28 mouse cellular contexts compared by ENCODE assay signal in genomic region chr2:102886306-102886935, GRCm38 (mm10). TPM values are rescaled to one million over a fixed set of nuclear protein-coding genes. Genes with fewer than 3 reads are reported as not detected.
A peak's percentile ranks its signal among the peaks of the same experiment; 100 is the strongest.
DNase-seq lines count a peak whose midpoint lies in the region; ATAC-seq and TF ChIP-seq lines count a peak whose summit lies in the region.
"Had no signal": no experiment of that assay in that cellular context is flagged by ENCODE, and none has a peak within 500 bp of the region (broad histone marks: within the 10 kb centered on the region; RNA-seq: fewer than 3 reads in every experiment).

No protein-coding gene starts in this region.

- peak; percentile 55 for TF ChIP-seq EP300 in liver, postnatal 0 days (IDR thresholded peaks at IDR 0.05; ENCODE audit: low read depth)
- no peak for TF ChIP-seq EP300 in heart, adult 2 months (IDR thresholded peaks at IDR 0.05; ENCODE audit: insufficient read depth, low read depth, low read length)

- H3K9ac ChIP-seq in liver, postnatal 0 days (replicated peaks): no peak overlapping the region
- H3K9ac ChIP-seq in heart, adult 2 months (ENCODE audit: low read depth, low read length): no peak overlapping the region
- H3K9ac ChIP-seq: embryonic facial prominence, embryonic 15.5 days; heart, embryonic 15.5 days; neural tube, embryonic 13.5 days had no signal

- TF ChIP-seq CTCF in spleen, adult 2 months (IDR thresholded peaks at IDR 0.05; ENCODE audit: extremely low read depth, insufficient read depth, insufficient read length, insufficient replicate concordance): no peak
- no peak for TF ChIP-seq CTCF in liver, postnatal 0 days (IDR thresholded peaks at IDR 0.05; ENCODE audit: low read depth)
- no peak for TF ChIP-seq CTCF in heart, adult 2 months (IDR thresholded peaks at IDR 0.05)

- ATAC-seq in liver, postnatal 0 days: peak; percentile 38
- ATAC-seq: hindbrain, postnatal 0 days; Patski had no signal

- H3K36me3 ChIP-seq in spleen, adult 2 months (ENCODE audit: control insufficient read depth, insufficient read depth, low read length): 0 out of 2 replicates have a peak, but pooled peaks cover 2% of the 10 kb centered on the region
- H3K36me3 ChIP-seq in liver, postnatal 0 days (replicated peaks; ENCODE audit: insufficient read depth, low read length): peaks cover 4% of the 10 kb centered on the region; the same call in 1 of the 2 replicates
- H3K36me3 ChIP-seq in heart, adult 2 months (ENCODE audit: control insufficient read depth, insufficient read depth, low read length): peaks cover 14% of the 10 kb centered on the region
- H3K36me3 ChIP-seq: embryonic facial prominence, embryonic 15.5 days; forebrain, embryonic 10.5 days; heart, embryonic 15.5 days; hindbrain, embryonic 10.5 days; neural tube, embryonic 13.5 days had no signal

- H3K27me3 ChIP-seq in spleen, adult 2 months (ENCODE audit: control insufficient read depth, insufficient read depth, low read length): no peaks in the 10 kb centered on the region; the same call in 1 of the 2 replicates
- H3K27me3 ChIP-seq in liver, postnatal 0 days (ENCODE audit: insufficient read depth, low read length): no peaks in the 10 kb centered on the region
- H3K27me3 ChIP-seq in heart, adult 2 months (ENCODE audit: control insufficient read depth, insufficient read depth, low read length): no peaks in the 10 kb centered on the region
- H3K27me3 ChIP-seq: embryonic facial prominence, embryonic 15.5 days; heart, embryonic 15.5 days; neural tube, embryonic 13.5 days; Patski had no signal

- TF ChIP-seq POLR2A in spleen, adult 2 months (IDR thresholded peaks at IDR 0.05; ENCODE audit: low read depth, low read length): no peak
- TF ChIP-seq POLR2A in heart, adult 2 months (IDR thresholded peaks at IDR 0.05; ENCODE audit: insufficient read depth, low read depth, low read length): no peak

- H3K4me3 ChIP-seq in spleen, adult 2 months (ENCODE audit: extremely low read depth, insufficient read depth, insufficient read length): no peak overlapping the region
- no peak overlapping the region for H3K4me3 ChIP-seq in liver, postnatal 0 days (ENCODE audit: low read depth, low read length)
- H3K4me3 ChIP-seq in heart, adult 2 months: no peak overlapping the region
- H3K4me3 ChIP-seq: embryonic facial prominence, embryonic 15.5 days; forebrain, embryonic 10.5 days; gastrocnemius, adult 2 months; heart, embryonic 15.5 days; hindbrain, embryonic 10.5 days; layer of hippocampus, adult 2 months; left cerebral cortex, adult 2 months; neural tube, embryonic 13.5 days had no signal

- peaks cover 16% of the 10 kb centered on the region; the same call in 1 of the 2 replicates for H3K4me1 ChIP-seq in spleen, adult 2 months (ENCODE audit: control insufficient read depth, insufficient read depth, insufficient read length)
- H3K4me1 ChIP-seq in liver, postnatal 0 days (ENCODE audit: insufficient read depth): peaks cover 6% of the 10 kb centered on the region; the same call in 1 of the 2 replicates
- peaks cover 17% of the 10 kb centered on the region for H3K4me1 ChIP-seq in heart, adult 2 months (ENCODE audit: control insufficient read depth, insufficient read depth, low read length)

- DNase-seq in spleen, adult 2 months (ENCODE audit: low read depth in 1 of 2, low spot score in 2 of 2): no peak
- no peak for DNase-seq in spleen, postnatal 14 days (ENCODE audit: low spot score in 2 of 2)
- DNase-seq in induced T-regulatory cell, adult 2 months (ENCODE audit: low read depth): peak; percentile 68
- DNase-seq in liver, postnatal 0 days: no peak
- DNase-seq in heart, adult 2 months: no peak
- no peak for DNase-seq in heart, postnatal 14 days
- no peak for DNase-seq in gastrocnemius, adult 8-10 months (ENCODE audit: low spot score in 2 of 2)
- DNase-seq: adrenal gland, postnatal 14 days; cerebellum, adult 11-12 months; cerebellum, postnatal 25 days; embryo, embryonic 11 days; gastrocnemius, adult 2 months; heart, adult 18-20 months; kidney, adult 18-20 months; kidney, postnatal 10 days; left cerebral cortex, postnatal 4 days; lung, postnatal 10 days; right cerebral cortex, adult 18-20 months; thymus, postnatal 4 days had no signal

- no peak overlapping the region for H3K4me2 ChIP-seq in liver, postnatal 0 days (ENCODE audit: low read depth, low read length)
- H3K4me2 ChIP-seq: embryonic facial prominence, embryonic 15.5 days; heart, embryonic 15.5 days; neural tube, embryonic 13.5 days had no signal

- intact Hi-C loops in heart, adult 2 months (cut with DNase I): no loop called here
- intact Hi-C loops in heart, postnatal 14 days (cut with DNase I): no loop called here

- peak overlapping the region; percentile 20; the same call in 1 of the 2 replicates for H3K27ac ChIP-seq in spleen, adult 2 months (ENCODE audit: insufficient read depth, low read length)
- no peak overlapping the region for H3K27ac ChIP-seq in liver, postnatal 0 days (ENCODE audit: low read depth)
- no peak overlapping the region for H3K27ac ChIP-seq in heart, adult 2 months
- H3K27ac ChIP-seq: embryonic facial prominence, embryonic 15.5 days; forebrain, embryonic 10.5 days; heart, embryonic 15.5 days; hindbrain, embryonic 10.5 days; hindbrain, postnatal 0 days; layer of hippocampus, adult 2 months; left cerebral cortex, adult 2 months; neural tube, embryonic 13.5 days had no signal

- no peaks in the 10 kb centered on the region for H3K79me2 ChIP-seq in heart, adult 2 months (replicated peaks; ENCODE audit: control insufficient read depth, insufficient read depth, low read length)

- WGBS in spleen, adult 2 months: 63% methylated on average over 6 of the region's 6 CpGs
- 66% methylated on average over 6 of the region's 6 CpGs for WGBS in liver, postnatal 0 days (ENCODE audit: insufficient replicate concordance)
- 93% methylated on average over 6 of the region's 6 CpGs for WGBS in heart, adult 2 months

- no peaks in the 10 kb centered on the region for H3K9me3 ChIP-seq in liver, postnatal 0 days (ENCODE audit: low read length)
- H3K9me3 ChIP-seq: embryonic facial prominence, embryonic 15.5 days; forebrain, embryonic 10.5 days; heart, embryonic 15.5 days; hindbrain, embryonic 10.5 days; neural tube, embryonic 13.5 days had no signal

RNA-seq across cellular contexts. Expression of gene Cd44, which starts 15.0 kb away (rescaled TPM):
- polyA plus RNA-seq in spleen, adult 2 months (2012; rRNA removed): 35.3 TPM in 2 replicates
- 14.1 and 15.2 TPM in 2 replicates for polyA plus RNA-seq in liver, postnatal 0 days (2015; fragmentation: Nextera tagmentation; extraction: Ambion mirVana)
- total RNA-seq in heart, adult 2 months (2021): 10 to 100 TPM in 1 of 2 experiments, 1 to 10 TPM in 1; 8.4 to 10.8 TPM
- polyA plus RNA-seq in heart, adult 2 months (2012; rRNA removed): 9.1 and 10.4 TPM in 2 replicates
- 10 to 100 TPM; 13.5 to 15.0 TPM for total RNA-seq in heart, postnatal 14 days (2021)
- 1 to 10 TPM; 2.2 to 5.0 (median 3.4) TPM for total RNA-seq in gastrocnemius, adult 8-10 months (2022)
